Mouse (Mus musculus) kidney, adult 18-20 months (tissue): ENCODE data around the gene Cdh22.

ENCODE experiments used
- DNase-seq: peaks from one replicate; pipeline ENCODE4 v3.0.0; 2021

Gene Cdh22

DNA sequence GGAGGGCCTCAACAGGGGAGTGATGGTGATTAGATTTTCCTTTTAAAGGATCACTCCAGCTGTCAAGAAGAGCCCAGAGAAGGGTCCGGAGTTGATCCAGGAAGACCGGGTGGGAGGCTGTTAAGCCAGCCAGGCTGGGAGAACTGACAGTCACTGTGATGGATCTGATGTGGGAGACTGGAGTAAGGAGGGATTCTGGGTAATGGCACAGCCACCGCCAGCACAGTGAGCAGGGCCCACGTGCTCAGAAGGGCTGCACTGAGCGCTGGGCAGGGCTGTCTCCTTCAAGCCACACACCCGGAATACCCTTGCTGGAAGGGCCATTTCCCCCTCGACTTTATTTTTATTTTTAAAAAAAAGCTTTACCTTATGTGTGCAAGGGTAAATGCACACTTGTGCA, 29.7 kb downstream of the Cdh22 start:
- DNase-seq: no peak

DNA sequence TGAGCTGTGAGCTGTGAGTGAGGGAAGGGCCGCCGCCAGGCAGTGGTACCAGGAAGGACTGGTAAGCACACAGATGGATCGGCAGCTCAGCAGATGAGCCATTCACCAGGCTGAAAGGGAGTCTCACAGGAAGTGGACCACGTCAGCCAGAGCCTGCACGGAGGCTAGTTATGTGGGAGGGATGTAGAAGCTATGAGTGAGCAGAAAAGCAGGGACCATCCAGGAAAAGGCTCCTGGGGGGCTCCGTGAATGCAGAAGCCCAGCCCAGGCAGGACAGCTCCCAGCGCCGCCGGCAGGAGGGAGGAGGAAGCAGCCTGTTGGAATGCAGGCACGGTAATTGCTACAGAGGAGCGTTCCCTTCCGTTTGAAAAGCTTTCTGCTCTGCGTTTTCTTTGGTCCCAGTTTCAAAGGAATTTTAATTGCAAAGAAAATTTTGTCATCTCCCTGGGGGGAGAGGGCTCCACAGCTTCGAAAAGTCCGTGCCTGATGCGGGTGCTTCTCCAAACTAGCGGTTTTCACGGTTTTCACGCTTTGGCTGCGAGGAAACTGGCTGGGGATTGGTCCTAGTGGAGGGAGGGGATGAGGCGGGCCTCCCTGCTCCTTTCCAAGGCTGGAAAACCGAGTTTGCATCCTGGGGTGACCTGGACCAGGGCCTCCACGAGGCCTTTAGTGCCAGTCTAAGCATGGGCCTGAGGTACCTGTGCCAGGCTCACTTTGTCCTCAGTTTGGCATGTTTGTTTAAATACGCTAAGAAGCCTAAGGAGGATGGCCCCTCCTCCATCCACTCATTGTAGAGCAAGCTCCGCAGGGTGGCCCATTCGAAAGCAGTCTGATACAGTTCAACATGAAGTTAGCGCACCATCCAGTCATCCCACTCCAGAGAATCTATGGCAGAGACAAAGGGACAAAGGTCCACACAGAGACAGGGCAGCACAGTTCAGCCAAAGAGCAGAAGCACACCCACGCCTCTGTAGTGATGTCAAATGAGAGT, 32.6 kb downstream of the Cdh22 start:
- no peak for DNase-seq

DNA sequence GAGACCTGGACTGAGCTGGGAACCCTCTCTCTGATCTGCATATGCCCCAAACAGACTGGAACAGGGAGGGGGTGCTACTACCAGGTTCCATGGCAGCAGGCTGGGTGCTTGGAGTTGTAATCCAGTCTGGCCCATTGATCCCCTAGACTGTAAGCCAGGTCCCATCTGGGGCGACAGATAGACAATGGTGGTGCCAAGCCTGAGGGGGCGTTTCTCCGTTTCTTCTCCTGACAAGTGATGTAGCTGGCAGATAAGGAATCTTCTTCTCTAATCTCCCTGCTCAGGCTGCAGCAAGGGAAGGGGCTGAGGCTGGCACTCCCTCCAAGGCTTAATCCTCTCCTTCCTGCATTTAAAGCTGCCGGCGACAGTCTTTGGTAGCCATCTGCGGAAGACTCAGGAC, 37.1 kb downstream of the Cdh22 start:
- no peak for DNase-seq

DNA sequence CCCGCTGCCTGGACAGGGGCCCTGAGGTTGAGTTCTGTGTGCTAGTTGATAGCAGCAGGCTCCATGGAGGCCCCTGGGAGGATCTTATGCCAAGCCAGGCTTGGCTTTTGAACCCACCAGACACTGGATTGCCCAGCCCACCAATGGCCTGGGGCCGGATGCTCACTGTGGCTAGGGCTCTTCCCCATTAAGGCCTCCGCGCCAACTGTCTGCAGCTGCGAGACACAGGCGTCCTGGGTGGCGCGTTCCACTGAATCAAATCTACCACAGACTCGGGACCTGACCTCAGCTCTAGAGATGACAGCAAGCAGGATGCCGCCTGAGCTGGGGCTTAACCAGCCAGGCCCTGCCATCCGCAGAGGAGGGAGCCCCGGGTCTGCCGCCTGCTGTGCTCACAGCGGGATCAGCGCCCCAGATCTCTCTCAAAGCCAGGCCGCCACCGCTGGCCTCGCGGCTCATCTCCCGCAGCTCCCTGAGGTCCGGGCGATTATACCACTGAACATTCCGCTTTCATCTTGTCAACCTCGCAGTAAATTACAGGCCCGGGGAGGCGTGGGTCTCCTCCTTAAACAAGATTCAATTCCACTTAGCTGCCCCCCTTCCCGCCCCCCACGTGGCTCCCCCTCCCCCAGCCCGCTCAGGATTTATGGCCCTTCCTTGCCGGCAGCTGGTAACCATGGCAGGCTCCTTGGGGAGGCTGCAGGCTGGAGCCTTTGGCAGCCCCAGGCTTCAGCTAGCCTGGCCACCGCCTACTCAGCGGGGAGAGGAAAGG, 39.1 kb downstream of the Cdh22 start:
- no peak for DNase-seq

DNA sequence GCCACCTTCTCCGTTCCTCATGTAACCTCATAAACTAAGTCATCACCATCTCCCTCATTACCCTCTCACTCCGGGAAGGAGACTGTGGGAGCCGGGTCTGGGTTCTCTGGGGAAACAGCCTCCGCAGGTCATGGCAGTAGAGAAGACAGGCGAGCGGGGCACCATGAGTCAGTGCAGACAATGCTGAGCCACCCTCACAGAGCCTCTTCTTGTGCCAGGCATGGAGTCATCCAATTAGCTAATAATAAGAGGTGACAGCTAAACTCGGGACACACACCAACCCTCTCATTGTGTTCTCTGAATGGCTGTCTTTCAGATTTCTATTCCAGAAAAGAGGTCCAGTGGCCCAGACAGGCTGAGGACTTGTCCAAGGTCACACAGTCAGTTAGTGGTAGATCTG, 43.2 kb downstream of the Cdh22 start:
- DNase-seq: no peak

DNA sequence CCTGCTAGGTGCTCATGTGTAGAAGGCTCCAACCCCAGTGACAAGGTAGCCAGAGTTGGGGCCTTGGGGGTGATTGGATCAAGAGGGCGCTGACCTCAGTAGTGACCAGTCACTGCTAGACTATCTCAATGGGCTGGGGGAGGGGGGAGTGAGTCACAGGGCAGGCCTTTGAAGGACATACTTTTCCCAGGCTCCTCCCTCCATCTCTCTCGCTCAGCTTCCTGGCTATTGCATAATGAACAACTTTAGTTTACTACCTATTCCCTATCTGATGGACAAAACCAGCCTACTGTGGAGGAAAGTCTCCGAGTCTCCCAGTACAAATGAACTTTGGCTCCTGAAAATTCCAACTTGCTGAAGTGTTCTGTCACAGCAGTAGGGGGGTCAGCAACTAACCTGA, 45.1 kb downstream of the Cdh22 start:
- DNase-seq: peak; percentile 32

DNA sequence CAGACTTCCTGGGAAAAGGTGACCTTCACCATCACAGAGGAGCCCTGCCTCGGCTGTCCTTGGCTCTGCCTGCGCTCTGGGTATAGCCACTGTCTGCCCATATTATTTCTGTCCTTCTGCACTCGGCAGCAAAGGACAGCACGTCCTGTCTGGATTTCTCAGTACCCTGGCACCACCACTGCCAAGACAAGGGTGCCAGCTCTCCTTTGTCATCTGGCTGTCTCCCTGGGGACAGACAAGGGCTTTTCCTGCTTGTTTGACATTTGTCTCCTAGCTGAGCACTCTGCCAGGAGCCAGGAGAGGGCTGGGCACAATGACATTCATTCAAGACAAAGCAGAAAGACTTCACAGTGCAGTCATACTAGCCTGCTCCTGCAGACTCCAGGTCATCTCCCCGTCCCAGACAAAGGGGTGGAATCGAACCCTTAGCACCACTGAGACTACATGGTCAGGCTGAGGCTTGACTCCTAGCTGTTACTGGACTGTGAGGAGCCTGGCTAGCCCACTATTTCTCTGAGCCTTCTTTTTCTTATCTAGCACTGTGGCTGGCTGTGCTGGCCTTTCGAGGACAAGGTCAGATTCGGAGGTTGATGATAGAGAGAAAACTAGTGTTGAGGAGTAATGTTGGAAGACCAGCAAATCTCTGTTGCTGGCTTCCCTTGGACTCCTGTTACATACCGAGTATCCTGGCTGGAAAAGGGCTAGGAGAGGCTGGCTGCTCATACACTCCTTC, 46.8 kb downstream of the Cdh22 start:
- no peak for DNase-seq

DNA sequence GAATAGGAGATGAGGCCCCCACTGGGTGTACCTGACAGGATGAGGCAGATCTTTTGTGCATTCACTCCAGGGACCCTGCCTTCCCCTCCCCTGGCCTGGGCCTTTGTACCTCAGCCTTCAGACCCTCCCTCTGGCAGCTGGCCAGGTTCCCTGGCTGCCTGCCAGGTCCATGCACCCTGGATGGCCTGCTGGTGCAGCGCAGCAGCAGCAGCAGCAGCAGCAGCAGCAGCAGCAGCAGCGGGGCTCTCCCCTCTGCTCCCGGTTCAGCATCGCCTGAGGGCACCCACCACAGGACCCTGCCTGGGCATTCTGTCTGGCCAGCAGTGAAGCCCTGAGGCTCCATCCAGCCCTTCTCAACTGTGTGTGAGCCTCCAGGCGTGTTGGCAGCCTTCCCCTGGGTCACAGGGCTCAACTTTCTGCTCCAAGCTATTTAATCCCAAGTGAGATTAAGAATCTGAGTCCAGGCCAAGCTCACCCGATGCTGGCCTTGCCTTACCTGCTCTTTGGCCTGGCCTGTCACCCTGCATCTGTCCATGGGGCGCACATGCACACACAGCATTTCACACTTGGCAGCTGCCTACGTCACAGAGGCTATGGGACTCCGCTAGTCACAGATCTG, 50.5 kb downstream of the Cdh22 start:
- DNase-seq: peak; percentile 65

DNA sequence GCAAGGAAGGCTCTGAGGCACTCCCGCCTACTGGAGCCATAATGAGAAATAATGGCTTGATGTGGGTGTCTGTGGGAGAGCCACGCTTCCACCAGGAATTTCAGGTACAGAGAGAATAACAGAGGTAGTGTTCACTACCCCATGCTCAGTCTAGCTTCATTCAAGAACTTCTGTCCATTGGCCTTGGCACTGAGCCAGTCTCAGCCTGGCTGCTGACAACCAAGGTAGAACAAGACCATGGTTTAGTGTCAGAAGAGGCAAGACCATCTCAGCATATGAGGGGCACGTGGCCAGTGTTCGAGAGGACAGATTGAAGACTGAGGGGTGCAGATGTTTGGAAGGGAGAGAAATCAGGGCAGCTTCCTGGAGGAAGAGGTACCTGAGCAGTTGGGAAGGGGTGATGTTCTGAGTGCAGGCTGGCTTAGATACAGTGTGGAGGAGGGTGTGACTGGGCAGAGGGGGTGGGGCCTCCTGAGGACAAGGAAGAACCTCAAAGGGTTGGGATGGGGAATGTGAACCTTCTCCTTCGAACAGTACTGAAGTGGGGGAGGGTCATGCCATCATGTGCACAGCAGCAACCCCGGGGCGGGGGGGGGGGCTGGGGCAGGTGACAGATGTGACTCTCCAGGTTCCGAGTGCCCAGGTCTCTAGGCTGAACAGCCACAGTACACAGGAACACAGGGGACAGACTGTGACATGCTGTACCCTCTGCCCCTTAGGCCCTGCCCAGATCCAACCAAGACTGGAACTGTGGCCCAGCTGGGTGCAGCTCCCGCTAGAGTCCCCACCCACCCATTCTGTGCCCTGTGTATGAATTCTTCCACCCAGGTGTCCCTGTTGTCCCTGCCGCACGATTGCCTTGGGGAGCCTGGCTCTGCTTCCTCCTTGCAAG, 52.3 kb downstream of the Cdh22 start:
- DNase-seq: no peak

DNA sequence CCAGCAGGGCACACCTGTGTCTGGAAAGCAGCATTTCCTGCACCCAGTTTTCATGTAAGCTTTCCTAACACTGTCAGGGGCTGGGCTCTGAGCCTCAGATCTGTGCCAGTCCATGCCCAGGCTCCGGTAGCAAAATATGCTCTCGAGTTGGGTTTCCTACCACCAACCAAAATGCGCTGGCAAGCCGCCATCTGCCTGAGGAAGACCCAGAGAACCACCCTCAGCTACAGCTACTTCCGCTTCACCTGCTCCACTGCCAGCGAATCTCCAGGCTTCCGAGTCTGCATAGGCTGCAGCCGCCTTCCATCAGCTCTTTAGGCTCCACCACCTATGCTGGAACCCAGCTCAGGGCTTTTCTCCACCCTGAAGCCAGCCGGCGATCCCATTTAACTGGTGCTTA, 55.4 kb downstream of the Cdh22 start:
- no peak for DNase-seq

DNA sequence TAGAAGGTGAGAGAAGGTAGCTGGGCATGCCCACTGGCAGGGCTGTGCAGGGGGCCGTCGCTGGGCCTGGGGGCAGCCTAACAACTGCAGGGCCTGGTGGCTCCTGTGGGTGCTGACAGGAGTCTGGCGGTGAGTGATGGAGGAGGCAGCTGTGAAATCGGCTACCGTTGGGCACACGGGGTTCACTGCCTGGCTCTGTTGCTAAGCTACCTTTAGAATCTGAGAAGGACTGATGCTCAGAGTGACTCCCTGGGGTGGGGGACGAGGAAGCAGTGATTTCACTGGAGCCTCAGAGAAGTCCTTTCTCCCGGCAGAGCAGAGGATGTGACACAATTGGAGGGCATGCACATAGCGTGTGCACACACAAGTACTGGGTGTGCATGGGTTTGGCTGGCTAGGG, 57.7 kb downstream of the Cdh22 start:
- DNase-seq: no peak

DNA sequence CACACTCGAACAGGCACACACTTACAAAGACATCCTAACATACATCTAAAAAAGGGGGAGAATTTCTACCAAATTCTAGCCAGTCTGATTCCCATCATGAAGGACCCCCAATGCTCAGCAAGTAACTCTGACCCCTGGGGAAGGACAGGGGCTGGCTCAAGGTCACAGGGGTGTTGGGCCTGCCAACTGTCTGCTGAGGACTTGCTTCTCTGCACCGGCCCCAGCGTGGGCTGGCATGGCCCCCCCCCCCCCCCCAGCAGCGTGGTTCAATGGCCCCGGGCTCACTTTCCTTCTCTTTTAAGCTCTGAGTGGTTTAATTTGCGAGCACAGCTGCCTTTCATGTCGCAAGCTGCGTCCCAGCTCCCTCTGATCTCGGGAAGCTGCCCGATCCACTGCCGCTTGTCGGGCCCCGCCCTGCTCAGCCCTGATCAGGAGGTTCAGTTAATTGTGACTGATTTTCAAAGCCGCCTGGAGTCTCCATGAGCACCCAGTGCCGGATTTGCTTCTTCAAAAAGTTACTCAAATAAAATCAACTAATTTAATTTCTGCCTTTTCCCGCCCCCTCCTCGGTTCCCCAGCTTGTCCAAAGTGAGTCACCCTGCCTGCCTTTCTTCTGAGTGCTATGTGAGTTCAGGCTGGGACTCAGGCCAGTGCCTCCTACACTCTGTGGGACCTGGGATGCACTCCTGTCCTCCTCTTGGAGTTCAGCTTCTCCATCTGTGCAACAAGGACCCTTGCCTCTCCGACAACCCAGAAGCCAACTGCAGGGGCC, 67.8 kb downstream of the Cdh22 start:
- DNase-seq: no peak

DNA sequence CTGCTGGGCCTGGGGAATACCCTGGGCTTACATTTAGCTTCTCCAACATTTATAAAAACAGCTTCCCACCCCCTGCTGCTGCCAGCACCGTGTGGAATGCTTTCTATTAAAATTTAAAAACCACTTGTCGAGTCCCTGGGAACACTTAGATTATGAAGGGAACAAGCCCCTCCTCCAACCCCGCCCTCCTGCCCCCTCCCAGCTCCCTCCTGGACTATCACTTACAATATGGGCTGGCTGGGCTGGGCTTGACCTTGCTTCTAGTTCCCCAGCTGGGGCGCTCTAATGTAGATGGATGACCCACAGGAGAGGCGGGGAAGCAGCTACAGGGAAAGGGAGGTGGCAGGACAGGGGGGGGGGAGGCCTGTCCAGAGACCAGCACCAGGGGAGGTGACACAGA, 72.4 kb downstream of the Cdh22 start:
- DNase-seq: no peak

DNA sequence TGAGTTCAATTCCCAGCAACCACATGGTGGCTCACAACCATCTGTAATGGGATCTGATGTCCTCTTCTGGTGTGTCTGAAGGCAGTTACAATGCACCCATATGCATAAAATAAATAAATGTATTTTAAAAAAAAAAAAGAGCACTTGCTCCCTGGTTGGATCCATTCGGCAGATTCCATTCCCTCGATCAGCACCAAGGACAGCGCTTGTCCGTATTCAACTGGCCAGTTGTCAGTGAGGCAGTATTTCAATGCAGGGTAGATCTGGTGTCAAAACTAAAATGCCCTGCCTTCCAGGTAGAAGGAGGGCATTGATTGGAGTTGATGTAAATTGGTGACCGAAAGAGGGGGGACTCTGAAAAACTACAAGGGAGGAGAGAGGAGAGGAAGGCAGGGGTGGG, 74.2 kb downstream of the Cdh22 start:
- peak; percentile 29 for DNase-seq

DNA sequence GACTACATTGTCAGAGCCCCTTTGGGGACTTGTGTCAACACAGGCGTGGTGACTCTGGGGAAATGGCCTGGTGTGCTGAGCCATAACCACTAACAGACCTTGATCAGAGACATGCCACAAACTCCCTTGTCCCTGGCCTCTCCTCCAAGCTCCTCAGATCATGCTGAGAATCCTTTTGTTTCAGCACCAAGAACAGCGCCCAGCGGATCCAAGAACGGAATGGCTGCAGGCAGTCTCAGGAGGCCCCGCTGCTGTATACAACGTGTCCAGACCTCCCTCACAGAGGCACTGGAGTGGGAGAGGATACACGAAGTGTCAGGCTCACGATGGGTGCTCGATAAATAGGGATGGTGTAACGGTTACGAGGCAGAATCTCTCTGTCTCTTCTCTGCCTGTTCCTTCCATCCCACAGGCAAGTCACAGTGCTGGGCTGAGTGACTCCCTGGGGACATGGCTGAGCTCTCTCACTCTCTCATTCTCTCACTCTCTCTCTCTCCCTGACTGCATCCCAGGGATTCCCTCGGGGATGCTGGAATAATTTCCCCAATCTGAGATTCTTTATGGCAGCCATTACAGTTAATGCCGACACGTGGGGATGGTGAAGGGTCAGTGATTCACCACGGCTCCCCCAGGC, 75.5 kb downstream of the Cdh22 start:
- DNase-seq: peak; percentile 44

DNA sequence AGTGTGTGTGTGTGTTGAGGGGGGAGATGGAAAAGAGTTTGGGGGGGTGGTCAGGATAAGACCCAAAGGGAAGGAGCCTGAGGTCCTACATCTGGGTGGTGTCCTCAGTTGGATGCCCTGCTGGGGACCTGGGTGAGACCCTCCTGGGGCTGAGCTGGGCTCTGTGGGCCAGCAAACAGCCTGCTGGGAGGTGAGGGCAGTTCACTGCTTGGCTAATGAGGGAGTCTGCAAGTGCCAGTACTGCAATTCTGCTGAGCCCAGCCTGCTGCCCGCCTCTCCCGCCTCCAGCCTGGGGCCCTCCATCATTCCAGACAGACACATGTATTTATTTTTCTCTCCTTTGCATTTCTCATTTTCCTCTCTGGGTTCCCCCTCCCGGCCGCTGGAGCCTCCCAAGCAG, 76.3 kb downstream of the Cdh22 start:
- DNase-seq: no peak

DNA sequence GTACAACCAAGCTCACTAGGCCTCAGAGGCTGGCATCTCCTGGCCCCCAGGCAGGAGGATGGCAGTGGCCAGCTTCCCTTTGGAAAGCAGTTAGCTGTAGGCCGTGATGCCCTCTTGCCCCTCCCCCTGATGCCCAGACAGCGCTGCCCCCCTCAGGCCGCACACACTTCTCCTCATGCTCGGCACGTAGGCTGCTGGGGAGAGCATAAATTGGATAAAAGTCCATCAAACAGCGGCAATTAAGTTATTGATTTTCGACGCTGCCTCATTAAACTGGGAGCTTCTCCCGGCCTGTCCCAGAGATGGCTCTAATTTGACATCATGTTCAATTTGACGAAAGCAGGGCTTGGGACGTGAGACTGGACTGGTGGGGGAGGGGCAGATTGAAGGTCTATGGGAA, 76.8 kb downstream of the Cdh22 start:
- no peak for DNase-seq

DNA sequence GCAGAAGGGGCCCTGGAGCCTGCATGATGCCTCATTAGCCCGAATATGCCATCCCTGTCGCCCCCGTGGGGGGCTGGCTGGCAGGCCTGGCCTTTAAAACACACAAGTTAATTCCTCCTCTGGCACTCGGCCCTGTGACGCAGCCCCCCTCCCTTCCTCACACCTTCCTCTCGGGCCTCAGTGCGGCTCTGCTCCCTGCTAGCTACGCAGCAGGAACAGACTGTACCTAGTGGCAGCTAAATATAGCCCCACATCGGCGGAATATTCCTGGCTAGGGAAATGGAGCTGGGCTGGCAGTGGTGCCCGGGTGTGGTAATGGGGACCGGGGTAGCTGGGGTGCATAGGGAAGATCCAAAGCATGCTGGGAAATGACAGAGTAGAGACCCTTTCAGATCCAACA, 81.6 kb downstream of the Cdh22 start:
- DNase-seq: no peak

DNA sequence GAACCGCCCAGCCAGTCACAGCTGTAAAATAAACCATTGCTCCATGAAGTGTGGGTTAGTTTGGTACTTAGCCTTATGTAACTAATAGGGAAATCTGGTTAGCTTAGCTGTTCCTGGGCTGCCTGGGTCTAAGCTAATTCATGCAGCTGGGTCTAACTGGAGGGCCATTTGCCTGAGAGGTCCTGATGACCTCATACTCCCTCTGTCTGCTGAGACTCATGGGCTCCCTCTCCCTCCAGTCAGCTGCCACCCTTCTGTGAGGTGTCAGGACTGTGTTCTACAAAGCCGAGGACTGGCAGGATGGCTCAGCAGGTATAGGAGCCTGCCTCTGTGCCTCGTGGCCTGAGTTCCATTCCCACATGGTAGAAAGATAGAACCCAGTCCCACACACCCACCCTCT, 84.9 kb downstream of the Cdh22 start:
- DNase-seq: no peak

DNA sequence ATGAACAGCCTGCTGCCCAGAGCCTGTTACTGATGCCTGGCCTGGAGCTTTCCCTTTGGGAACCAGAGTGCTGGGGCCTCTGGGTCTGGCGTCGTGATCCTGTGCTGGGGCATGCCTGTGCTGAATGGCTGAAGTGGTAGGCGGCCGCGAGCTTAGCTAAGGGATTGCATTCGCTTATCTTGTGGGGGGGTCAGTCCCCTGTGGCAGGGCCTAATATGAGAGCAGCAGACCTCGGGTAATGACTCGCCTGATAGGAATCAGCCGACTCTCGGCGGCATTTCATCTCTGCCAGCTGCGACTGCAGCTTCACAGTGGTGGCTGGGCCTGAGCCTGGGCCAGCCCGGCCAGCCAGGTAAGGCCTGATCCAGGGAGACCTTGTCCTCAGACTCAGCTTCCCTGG, 88.8 kb downstream of the Cdh22 start:
- DNase-seq: no peak

DNA sequence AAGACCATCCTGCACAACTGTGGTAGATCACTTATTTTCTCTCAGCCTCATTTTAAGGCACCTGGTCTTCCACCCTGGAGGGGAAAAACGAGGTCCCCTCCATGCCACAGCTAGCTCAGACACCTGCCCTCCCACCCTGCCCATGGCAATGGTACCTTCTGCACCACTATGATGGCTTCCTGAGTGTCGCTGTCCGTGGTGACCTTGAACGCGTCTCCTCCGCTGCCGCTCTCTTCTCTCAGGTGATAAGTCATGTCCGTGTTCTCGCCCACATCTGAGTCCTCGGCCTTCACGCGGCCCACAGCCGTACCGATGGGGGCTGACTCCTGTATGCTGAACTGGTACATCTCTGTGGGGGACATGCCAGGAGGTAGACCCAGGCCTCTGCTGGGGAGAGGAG, 91.2 kb downstream of the Cdh22 start:
- no peak for DNase-seq
